Mouse (Mus musculus): ENCODE results near the gene Fam160a1. TPM values are rescaled to one million over a fixed set of nuclear protein-coding genes. Genes with fewer than 3 reads are reported as not detected.

Fam160a1 gene
- polyA plus RNA-seq (2014; fragmentation: Illumina TruSeq; extraction: RNeasy Lipid Tissue Mini Kit (QIAGEN cat#74804); ENCODE audit: low read depth, low replicate concordance): 4.9 TPM

GRCm38 (mm10) chr3:85817191-85817590, at the start of gene Fam160a1:
Fam160a1 (minus strand) TSS chr3:85817291.

Other genes starting within 250 kb of the Fam160a1 start
- gene Gatb, start 243.2 kb downstream of the Fam160a1 start, polyA plus RNA-seq (2014; fragmentation: Illumina TruSeq; extraction: RNeasy Lipid Tissue Mini Kit (QIAGEN cat#74804); ENCODE audit: low read depth, low replicate concordance): 33.3 TPM
- gene Glt28d2, start 70.2 kb upstream of the Fam160a1 start, polyA plus RNA-seq (2014; fragmentation: Illumina TruSeq; extraction: RNeasy Lipid Tissue Mini Kit (QIAGEN cat#74804); ENCODE audit: low read depth, low replicate concordance): 14.5 TPM
- gene Gm37240, start 70.2 kb upstream of the Fam160a1 start, polyA plus RNA-seq (2014; fragmentation: Illumina TruSeq; extraction: RNeasy Lipid Tissue Mini Kit (QIAGEN cat#74804); ENCODE audit: low read depth, low replicate concordance): 2.4 TPM
- 40.5 TPM for gene Sh3d19, start 153.8 kb upstream of the Fam160a1 start, polyA plus RNA-seq (2014; fragmentation: Illumina TruSeq; extraction: RNeasy Lipid Tissue Mini Kit (QIAGEN cat#74804); ENCODE audit: low read depth, low replicate concordance)
- gene Prss48, start 185.2 kb upstream of the Fam160a1 start, polyA plus RNA-seq (2014; fragmentation: Illumina TruSeq; extraction: RNeasy Lipid Tissue Mini Kit (QIAGEN cat#74804); ENCODE audit: low read depth, low replicate concordance): not detected

All from kidney, adult 10 weeks (tissue).